Mouse (Mus musculus) C2C12 (cell line): Measurements from ENCODE around the gene Cdh7. TPM values are rescaled to one million over a fixed set of nuclear protein-coding genes. Genes with fewer than 3 reads are reported as not detected.

Source experiments
- H3K27me3 ChIP-seq: one replicate; pipeline ENCODE4 v1.6.1; 2011; ENCODE audit not compliant: control insufficient read depth, insufficient read depth, insufficient read length
- H3K36me3 ChIP-seq: one replicate; pipeline ENCODE4 v1.6.1; 2011; ENCODE audit not compliant: control insufficient read depth, insufficient read depth
- H3K4me3 ChIP-seq: one replicate; pipeline ENCODE4 v1.5.1; 2011; ENCODE audit warnings: mild to moderate bottlenecking, control low read depth; ENCODE audit not compliant: poor library complexity, insufficient read depth, severe bottlenecking
- H3K79me2 ChIP-seq: one replicate; pipeline ENCODE4 v1.6.1; 2011; ENCODE audit not compliant: control insufficient read depth, insufficient read depth
- H3K79me3 ChIP-seq: one replicate; pipeline ENCODE4 v1.6.1; 2011; ENCODE audit warnings: low read depth, control low read depth
- H3ac ChIP-seq: one replicate; pipeline ENCODE3; 2011; ENCODE audit warnings: low read depth; ENCODE audit not compliant: control insufficient read depth, insufficient read length
- CEBPB ChIP-seq: IDR thresholded peaks from one replicate; pipeline ENCODE4 v1.6.1; 2011; ENCODE audit warnings: low read depth, mild to moderate bottlenecking, control low read depth, moderate library complexity
- CTCF ChIP-seq: IDR thresholded peaks from one replicate; pipeline ENCODE4 v1.5.1; 2011; ENCODE audit not compliant: control insufficient read depth, insufficient read depth, insufficient read length
- FOSL1 ChIP-seq: IDR thresholded peaks from one replicate; pipeline ENCODE4 v1.8.0; 2011; ENCODE audit warnings: mild to moderate bottlenecking, low read length; ENCODE audit not compliant: poor library complexity, insufficient read depth, severe bottlenecking
- MAX ChIP-seq: IDR thresholded peaks from one replicate; pipeline ENCODE4 v1.6.1; 2011; ENCODE audit warnings: mild to moderate bottlenecking, control low read depth
- MYOD1 ChIP-seq: IDR thresholded peaks from one replicate; pipeline ENCODE4 v1.6.1; 2011; ENCODE audit warnings: low read depth; ENCODE audit not compliant: control insufficient read depth, insufficient read length
- MYOG ChIP-seq: IDR thresholded peaks from one replicate; pipeline ENCODE4 v1.6.1; 2011; ENCODE audit not compliant: control insufficient read depth, insufficient read length; ENCODE audit errors: extremely low read depth
- USF1 ChIP-seq: IDR thresholded peaks from one replicate; pipeline ENCODE4 v1.6.1; 2011; ENCODE audit warnings: low read depth, mild to moderate bottlenecking, control low read depth, moderate library complexity
- long read RNA-seq, 2 experiments: library from polyadenylated mRNA; unstranded; transcript quantifications; one replicate each; pipeline ENCODE4 v2.0.0; 2019 to 2020
- polyA plus RNA-seq: library from polyadenylated mRNA; unstranded; fragments of >200 nt; fragmentation: generic; extraction: Trizol; gene quantifications from one replicate; pipeline ENCODE4 v1.2.1, GENCODE M21; 2012; ENCODE audit warnings: missing spikeins

Gene Cdh7
- not detected for polyA plus RNA-seq
- long read RNA-seq, experiment 1 = 0 reads
- long read RNA-seq, experiment 2 = 0 reads

GRCm38 (mm10) chr1:109982064-109982808 lies at the start of gene Cdh7:
Gene Cdh7 (plus strand): TSS chr1:109982431.
- H3K4me3 ChIP-seq = no peak within 1 kb of the TSS
- H3K79me3 ChIP-seq = no peaks in the 10 kb centered on the region
- H3K27me3 ChIP-seq = no peaks in the 10 kb centered on the region
- H3ac ChIP-seq = no peak within 1 kb of the TSS
- no peaks in the 10 kb centered on the region for H3K36me3 ChIP-seq
- TF ChIP-seq MYOG (no peak), FOSL1 (no peak), CEBPB (no peak), MYOD1 (no peak), CTCF (no peak), MAX (no peak), USF1 (no peak)
- H3K79me2 ChIP-seq = no peaks in the 10 kb centered on the region

- Histone ChIP-seq H3K27me3 (no peaks in the 10 kb centered on the region), H3K79me2 (no peaks in the 10 kb centered on the region), H3K36me3 (no peaks in the 10 kb centered on the region), H3ac (no peak overlapping the region), H3K4me3 (no peak overlapping the region), H3K79me3 (no peaks in the 10 kb centered on the region)
- TF ChIP-seq FOSL1 = no peak
- no peak for TF ChIP-seq MYOG
- no peak for TF ChIP-seq CEBPB
- TF ChIP-seq CTCF = no peak
- TF ChIP-seq MAX = no peak
- TF ChIP-seq MYOD1 = no peak
- TF ChIP-seq USF1 = no peak
Measured at GRCm38 (mm10) chr1:109932674-109933073, 49.6 kb upstream of the Cdh7 start.

GRCm38 (mm10) chr1:109948571-109948970 lies 33.7 kb upstream of the Cdh7 start:
- no peaks in the 10 kb centered on the region for H3K79me2 ChIP-seq
- TF ChIP-seq MYOG (no peak), FOSL1 (no peak), USF1 (no peak), CTCF (no peak), CEBPB (no peak), MAX (no peak), MYOD1 (no peak)
- H3K27me3 ChIP-seq = no peaks in the 10 kb centered on the region
- H3K36me3 ChIP-seq = no peaks in the 10 kb centered on the region
- H3K79me3 ChIP-seq = no peaks in the 10 kb centered on the region
- H3K4me3 ChIP-seq = no peak overlapping the region
- H3ac ChIP-seq = no peak overlapping the region

- no peaks in the 10 kb centered on the region for H3K79me2 ChIP-seq
- no peak overlapping the region for H3ac ChIP-seq
- no peak overlapping the region for H3K4me3 ChIP-seq
- H3K79me3 ChIP-seq = no peaks in the 10 kb centered on the region
- H3K36me3 ChIP-seq = no peaks in the 10 kb centered on the region
- H3K27me3 ChIP-seq = no peaks in the 10 kb centered on the region
- no peak for TF ChIP-seq MYOG
- no peak for TF ChIP-seq FOSL1
- TF ChIP-seq CEBPB = no peak
- TF ChIP-seq MYOD1 = no peak
- TF ChIP-seq CTCF = no peak
- no peak for TF ChIP-seq USF1
- TF ChIP-seq MAX = no peak
Measured at GRCm38 (mm10) chr1:109971721-109972425, 10.4 kb upstream of the Cdh7 start.

GRCm38 (mm10) chr1:109972426-109973015 lies 9.7 kb upstream of the Cdh7 start:
- no peak overlapping the region for H3ac ChIP-seq
- TF ChIP-seq FOSL1 (no peak), MYOD1 (no peak), MAX (no peak), USF1 (no peak), CTCF (no peak), CEBPB (no peak), MYOG (no peak)

More at GRCm38 (mm10) chr1:109972426-109973015, 9.7 kb upstream of the Cdh7 start:
- no peak overlapping the region for H3K4me3 ChIP-seq
- H3K79me2 ChIP-seq = no peaks in the 10 kb centered on the region
- H3K79me3 ChIP-seq = no peaks in the 10 kb centered on the region
- H3K27me3 ChIP-seq = no peaks in the 10 kb centered on the region
- no peaks in the 10 kb centered on the region for H3K36me3 ChIP-seq
